Mouse (Mus musculus) stomach, postnatal 0 days (tissue): Measurements from ENCODE around the gene Slx4ip.

Source experiments
- CTCF ChIP-seq: IDR thresholded peaks from 2 replicates; pipeline ENCODE4 v1.5.1; 2016; ENCODE audit warnings: antibody characterized with exemption, low read depth, mild to moderate bottlenecking, moderate library complexity
- EP300 ChIP-seq: optimal IDR thresholded peaks from 2 replicates; pipeline ENCODE3; 2016; ENCODE audit warnings: antibody characterized with exemption

DNA sequence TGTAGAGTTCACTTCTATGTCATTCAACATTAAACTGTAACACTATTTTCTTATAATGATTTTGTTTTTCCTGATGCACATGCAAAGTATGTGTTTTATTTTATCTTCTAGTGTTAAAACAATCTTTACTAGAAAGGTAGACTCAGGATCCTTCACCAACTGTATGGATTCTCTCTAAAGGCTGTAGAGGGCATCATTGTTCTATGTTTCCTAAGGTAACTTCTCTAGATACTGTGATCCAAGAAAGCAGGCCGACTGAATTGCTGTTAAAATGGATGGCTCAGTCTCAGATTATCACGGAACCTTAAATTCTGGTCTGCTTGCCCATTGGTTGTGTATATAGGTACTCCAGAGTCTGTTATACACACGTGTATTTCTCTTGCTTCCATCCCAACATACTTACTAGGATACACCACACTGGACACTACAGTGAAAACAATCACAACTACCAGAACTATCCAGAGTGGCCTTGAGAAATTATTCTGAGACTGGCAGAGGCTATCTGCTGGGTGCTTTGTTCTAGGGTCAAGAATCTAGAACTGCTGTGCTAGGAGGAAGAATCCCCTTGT, 23.4 kb downstream of the Slx4ip start:
- TF ChIP-seq EP300 = no peak
- peak; percentile 80 for TF ChIP-seq CTCF
